Mouse (Mus musculus): ENCODE measurements around the gene Opn1sw. TPM values are rescaled to one million over a fixed set of nuclear protein-coding genes. Genes with fewer than 3 reads are reported as not detected.

The Opn1sw gene
- polyA plus RNA-seq, 1 experiment from 2014 or later = 0.55 TPM

DNA sequence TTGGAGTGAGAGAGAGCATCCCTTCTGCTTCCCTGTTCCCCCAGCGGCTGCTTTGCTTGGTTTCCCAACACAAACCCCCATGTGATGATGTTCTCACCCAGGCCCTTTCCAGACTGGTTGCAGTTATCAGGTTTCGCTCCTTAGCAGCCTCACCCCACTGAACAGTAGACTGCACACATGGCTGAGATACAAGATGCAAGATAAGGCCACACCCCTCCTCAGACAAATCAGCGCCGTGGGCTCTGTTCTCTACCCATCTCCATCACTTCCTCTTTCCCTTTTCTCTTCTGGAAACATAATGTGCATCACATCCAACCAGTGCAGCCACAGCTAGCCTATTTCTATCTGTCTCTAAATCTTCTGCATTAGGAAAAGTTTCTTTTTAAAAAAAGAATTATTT lies 58.8 kb downstream of the Opn1sw start:
- H3K4me1 ChIP-seq (replicated peaks) = no peaks in the 10 kb centered on the region
- H3K4me3 ChIP-seq = no peak overlapping the region
- H3K27ac ChIP-seq = no peak overlapping the region
- no peaks in the 10 kb centered on the region for H3K36me3 ChIP-seq
- H3K9me3 ChIP-seq (replicated peaks) = no peaks in the 10 kb centered on the region
- 40% methylated on average over 4 of the region's 4 CpGs for WGBS
- no peak overlapping the region for H3K9ac ChIP-seq
- H3K27me3 ChIP-seq = no peaks in the 10 kb centered on the region
- H3K4me2 ChIP-seq = no peak overlapping the region
- ATAC-seq (replicated peaks; ENCODE audit: insufficient number of reproducible peaks, insufficient read depth, low FRiP score, low read depth) = no peak

GRCm38 (mm10) chr6:29326961-29327360 lies 61.3 kb downstream of the Opn1sw start:
- no peaks in the 10 kb centered on the region for H3K4me1 ChIP-seq (replicated peaks)
- H3K9me3 ChIP-seq (replicated peaks) = no peaks in the 10 kb centered on the region
- no peak overlapping the region for H3K27ac ChIP-seq
- no peaks in the 10 kb centered on the region for H3K36me3 ChIP-seq
- H3K27me3 ChIP-seq = no peaks in the 10 kb centered on the region
- no peak overlapping the region for H3K9ac ChIP-seq
- WGBS = 76% methylated on average over 9 of the region's 9 CpGs
- no peak overlapping the region for H3K4me3 ChIP-seq
- no peak overlapping the region for H3K4me2 ChIP-seq
- no peak for ATAC-seq (replicated peaks; ENCODE audit: insufficient number of reproducible peaks, insufficient read depth, low FRiP score, low read depth)

Small RNA genes within 50 kb of the gene (microRNA-seq; reads per million reads assigned to microRNA genes)
- gene Gm26220 = not detected
- gene Gm44354 = not detected

Other genes starting within 250 kb of the Opn1sw start
- 22.8 and 28.8 TPM in 2 replicates for gene Rbm28, start 223.5 kb downstream of the Opn1sw start, polyA plus RNA-seq (2015; fragmentation: Nextera tagmentation; extraction: Ambion mirVana)
- 1.5 and 1.6 TPM in 2 replicates for gene Prrt4, start 208.9 kb downstream of the Opn1sw start, polyA plus RNA-seq (2015; fragmentation: Nextera tagmentation; extraction: Ambion mirVana)
- 32.8 and 38.6 TPM in 2 replicates for gene Impdh1, start 172.1 kb downstream of the Opn1sw start, polyA plus RNA-seq (2015; fragmentation: Nextera tagmentation; extraction: Ambion mirVana)
- 22.0 and 29.8 TPM in 2 replicates for gene Hilpda, start 116.0 kb downstream of the Opn1sw start, polyA plus RNA-seq (2015; fragmentation: Nextera tagmentation; extraction: Ambion mirVana)
- 0.33 TPM in 1 of 2 replicates, not detected in the other for gene Fam71f2, start 108.9 kb downstream of the Opn1sw start, polyA plus RNA-seq (2015; fragmentation: Nextera tagmentation; extraction: Ambion mirVana)
- gene Fam71f1, start 69.3 kb downstream of the Opn1sw start, polyA plus RNA-seq (2015; fragmentation: Nextera tagmentation; extraction: Ambion mirVana) = 0.08 TPM in 1 of 2 replicates, not detected in the other
- 354 and 404 TPM in 2 replicates for gene Calu, start 40.4 kb downstream of the Opn1sw start, polyA plus RNA-seq (2015; fragmentation: Nextera tagmentation; extraction: Ambion mirVana)
- gene Ccdc136, start 7.8 kb upstream of the Opn1sw start, polyA plus RNA-seq (2015; fragmentation: Nextera tagmentation; extraction: Ambion mirVana) = 19.1 and 22.1 TPM in 2 replicates
- gene Flnc, start 44.8 kb upstream of the Opn1sw start, polyA plus RNA-seq (2015; fragmentation: Nextera tagmentation; extraction: Ambion mirVana) = 39.1 and 43.9 TPM in 2 replicates
- gene Atp6v1f, start 79.2 kb upstream of the Opn1sw start, polyA plus RNA-seq (2015; fragmentation: Nextera tagmentation; extraction: Ambion mirVana) = 187 and 202 TPM in 2 replicates
- not detected in 2 replicates for gene Atp6v1fnb, start 83.0 kb upstream of the Opn1sw start, polyA plus RNA-seq (2015; fragmentation: Nextera tagmentation; extraction: Ambion mirVana)
- gene Kcp, start 119.5 kb upstream of the Opn1sw start, polyA plus RNA-seq (2015; fragmentation: Nextera tagmentation; extraction: Ambion mirVana) = 7.3 and 12.5 TPM in 2 replicates
- 4.5 and 8.6 TPM in 2 replicates for gene Irf5, start 138.2 kb upstream of the Opn1sw start, polyA plus RNA-seq (2015; fragmentation: Nextera tagmentation; extraction: Ambion mirVana)
- gene Tnpo3, start 221.4 kb upstream of the Opn1sw start, polyA plus RNA-seq (2015; fragmentation: Nextera tagmentation; extraction: Ambion mirVana) = 55.1 and 63.6 TPM in 2 replicates

Data from heart, embryonic 15.5 days (tissue).